Mouse (Mus musculus): Measurements from ENCODE around the gene Ccr7.

- no peak for TF ChIP-seq POLR2A (IDR thresholded peaks at IDR 0.05; ENCODE audit: control insufficient read depth, low read depth, low read length)
- TF ChIP-seq CTCF (IDR thresholded peaks at IDR 0.05; ENCODE audit: control insufficient read depth, insufficient read depth, insufficient replicate concordance, low read depth, low read length), result no peak
Observed at GRCm38 (mm10) chr11:99136361-99136760, 18.5 kb downstream of the Ccr7 start.
